Mouse (Mus musculus) limb, embryonic 14.5 days (tissue): ENCODE measurements around the gene Snapc1. TPM values are rescaled to one million over a fixed set of nuclear protein-coding genes. Genes with fewer than 3 reads are reported as not detected.

Source experiments
- ATAC-seq: fragments of 200-750 bp; cut with Nextera tagmentation; 2 replicates; pipeline ENCODE4 v1.8.0; 2017; ENCODE audit warnings: low read depth, moderate number of reproducible peaks, moderate TSS enrichment; ENCODE audit not compliant: low FRiP score
- DNase-seq: peaks from one replicate; pipeline ENCODE4 v3.0.0-alpha.2; 2015; ENCODE audit warnings: low spot score
- H3K27ac ChIP-seq: fragments of 300-500 bp; sonication (generic); replicated peaks from 2 replicates; pipeline ENCODE4 v1.5.1; 2014; ENCODE audit warnings: low read depth, mild to moderate bottlenecking, low read length, moderate library complexity, mixed read lengths
- H3K27me3 ChIP-seq: fragments of 300-500 bp; sonication (generic); 2 replicates; pipeline ENCODE4 v1.6.1; 2014; ENCODE audit warnings: low read length, mixed read lengths; ENCODE audit not compliant: control insufficient read depth, insufficient read depth
- H3K36me3 ChIP-seq: fragments of 300-500 bp; sonication (generic); 2 replicates; pipeline ENCODE4 v1.6.1; 2014; ENCODE audit warnings: mild to moderate bottlenecking, low read length, moderate library complexity, mixed read lengths; ENCODE audit not compliant: control insufficient read depth, insufficient read depth
- H3K4me1 ChIP-seq: fragments of 300-500 bp; sonication (generic); 2 replicates; pipeline ENCODE4 v1.6.1; 2014; ENCODE audit warnings: antibody characterized with exemption, low read length, mixed read lengths; ENCODE audit not compliant: control insufficient read depth, insufficient read depth
- H3K4me2 ChIP-seq: fragments of 300-500 bp; sonication (generic); replicated peaks from 2 replicates; pipeline ENCODE4 v1.6.1; 2014; ENCODE audit warnings: low read depth, mild to moderate bottlenecking, low read length, moderate library complexity; ENCODE audit not compliant: severe bottlenecking
- H3K4me3 ChIP-seq: fragments of 300-500 bp; sonication (generic); replicated peaks from 2 replicates; pipeline ENCODE4 v1.5.1; 2014; ENCODE audit warnings: low read length
- H3K9ac ChIP-seq: fragments of 300-500 bp; sonication (generic); 2 replicates; pipeline ENCODE4 v1.6.1; 2014; ENCODE audit warnings: mild to moderate bottlenecking, low read depth, low read length, moderate library complexity; ENCODE audit not compliant: severe bottlenecking
- H3K9me3 ChIP-seq: fragments of 300-500 bp; sonication (generic); 2 replicates; pipeline ENCODE4 v1.6.1; 2016; ENCODE audit warnings: low read length; ENCODE audit not compliant: control insufficient read depth
- POLR2A ChIP-seq: fragments of 200-500 bp; IDR thresholded peaks from 2 replicates; pipeline ENCODE4 v1.8.0; 2012; ENCODE audit warnings: inconsistent platforms, mild to moderate bottlenecking, moderate library complexity, borderline replicate concordance; ENCODE audit not compliant: insufficient read depth, insufficient read length; ENCODE audit errors: extremely low read depth
- WGBS: fragments of 180-500 bp; shearing (Covaris S2); extraction: QIAGEN DNeasy Blood & Tissue Kit; methylation state at CpG from one replicate; pipeline ENCODE4 v1.1.7; 2014; 5-methylcytosine and 5-hydroxymethylcytosine counted together
- polyA plus RNA-seq, 2 experiments: library from polyadenylated mRNA; depleted of rRNA in 1 of 2; stranded (reverse) in 1 of 2; unstranded in 1 of 2; fragments of >200 nt; fragmentation: Nextera tagmentation in 1 of 2; extraction: Ambion mirVana in 1 of 2; gene quantifications; 2 replicates each; pipeline versions ENCODE4 v1.2.1 to v1.2.3; 2012 to 2014

The Snapc1 gene
- polyA plus RNA-seq, 2 experiments: 17.2 to 21.6 TPM

DNA sequence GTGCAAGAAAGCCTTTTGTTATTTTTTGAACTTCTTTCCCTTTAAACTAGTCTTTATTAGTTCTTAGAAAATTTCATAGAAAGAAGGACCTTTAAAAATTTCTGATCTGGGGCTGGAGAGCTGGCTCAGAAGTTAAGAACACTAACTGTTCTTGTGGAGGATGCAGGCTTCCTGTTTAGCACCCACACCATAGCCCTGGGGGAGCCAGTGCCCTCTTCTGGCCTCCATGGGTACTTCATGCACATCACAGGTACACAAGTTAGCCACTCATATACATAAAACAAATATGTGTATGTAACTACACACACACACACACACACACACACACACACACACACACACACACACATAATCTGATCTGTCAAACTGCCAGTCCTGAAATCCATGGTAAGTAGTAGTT, 25.3 kb downstream of the Snapc1 start:
- no peak for ATAC-seq
- Histone ChIP-seq H3K27me3 (no peaks in the 10 kb centered on the region), H3K27ac (no peak overlapping the region), H3K9ac (no peak overlapping the region), H3K4me1 (no peaks in the 10 kb centered on the region), H3K9me3 (no peaks in the 10 kb centered on the region), H3K4me2 (no peak overlapping the region), H3K4me3 (no peak overlapping the region), H3K36me3 (peaks cover 12% of the 10 kb centered on the region)
- DNase-seq: no peak
- no peak for TF ChIP-seq POLR2A

DNA sequence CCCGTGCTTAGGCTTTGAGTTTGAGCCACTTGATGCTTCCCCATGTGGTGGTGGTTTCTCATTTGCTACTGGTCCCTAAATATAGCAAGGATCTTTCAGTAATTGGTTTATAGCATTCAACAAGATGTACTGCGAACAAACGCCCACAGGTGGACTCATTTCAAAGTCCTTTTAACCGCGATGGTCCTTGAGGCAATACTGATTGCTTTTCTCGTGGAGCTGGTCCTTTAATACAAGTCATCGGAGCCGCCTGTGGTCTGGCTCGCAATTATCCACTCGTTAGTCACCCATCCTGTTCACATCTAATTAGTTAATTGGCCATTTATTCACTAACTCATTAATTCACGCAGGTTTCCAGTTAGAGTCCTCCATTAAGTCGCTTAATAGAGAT, 32.6 kb downstream of the Snapc1 start:
- no peak for DNase-seq
- no peak overlapping the region for H3K27ac ChIP-seq
- peaks cover 17% of the 10 kb centered on the region; the same call in 1 of the 2 replicates for H3K27me3 ChIP-seq
- TF ChIP-seq POLR2A: no peak
- H3K4me1 ChIP-seq: peaks cover 5% of the 10 kb centered on the region
- no peak overlapping the region for H3K4me2 ChIP-seq
- ATAC-seq: no peak
- 37% methylated on average over 12 of the region's 12 CpGs for WGBS
- H3K36me3 ChIP-seq: no peaks in the 10 kb centered on the region
- H3K9ac ChIP-seq: no peak overlapping the region
- H3K4me3 ChIP-seq: peak overlapping the region; percentile 59; the same call in 1 of the 2 replicates
- no peaks in the 10 kb centered on the region for H3K9me3 ChIP-seq

DNA sequence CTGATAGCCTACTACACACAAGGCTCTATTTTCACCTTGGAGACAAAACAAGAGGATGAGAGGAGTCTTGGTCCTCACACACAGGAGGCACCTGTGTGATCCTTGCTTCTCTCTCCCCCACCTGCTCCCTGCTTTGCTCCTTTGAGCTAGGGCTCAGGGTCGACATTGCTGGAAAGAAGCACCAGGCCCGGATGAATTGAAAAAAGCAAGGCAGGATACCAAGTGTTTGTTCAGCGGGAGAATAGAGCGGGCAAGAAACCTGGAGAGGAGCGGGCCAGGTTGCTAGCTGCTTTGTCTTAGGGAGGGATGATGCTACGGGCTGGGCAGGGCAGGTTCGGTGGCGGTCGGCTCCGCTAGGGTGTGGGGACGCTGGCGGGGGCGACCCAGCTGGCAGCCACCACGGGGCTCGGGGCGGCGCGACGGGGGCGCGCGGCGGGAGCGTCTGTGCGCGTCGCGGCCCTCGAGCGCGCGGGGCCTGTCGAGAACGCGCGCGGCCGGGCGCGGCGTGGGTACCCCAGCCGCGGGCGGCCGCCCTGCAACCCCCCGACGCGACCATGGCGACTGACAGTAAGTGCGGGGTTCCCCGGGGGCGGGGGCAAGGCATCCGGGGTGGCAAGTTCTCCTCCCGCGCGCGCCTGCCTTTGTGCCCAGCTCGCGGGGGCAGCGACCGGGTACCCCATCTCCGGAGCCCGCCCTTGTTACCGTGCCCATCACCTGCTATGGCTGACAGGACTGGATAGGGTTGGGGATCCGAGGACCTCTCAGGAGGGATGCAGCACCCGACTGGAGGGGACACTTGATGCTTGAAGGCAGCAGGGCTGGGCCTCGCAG, 33.2 kb downstream of the Snapc1 start, which contains the start of gene Syt16:
Gene Syt16 (plus strand): TSS at position 365 of the 831 bp plus-strand sequence.
- ATAC-seq: 0 out of 2 replicates have a peak, but pooled peaks have one; percentile 30
- WGBS: 3% methylated on average over 31 of the region's 67 CpGs
- H3K4me1 ChIP-seq: peaks cover 5% of the 10 kb centered on the region
- TF ChIP-seq POLR2A: no peak
- H3K4me3 ChIP-seq: peak within 1 kb of the TSS; percentile 59
- peak within 1 kb of the TSS; percentile 78 for H3K9ac ChIP-seq
- H3K36me3 ChIP-seq: no peaks in the 10 kb centered on the region
- peak within 1 kb of the TSS; percentile 84 for H3K4me2 ChIP-seq
- peaks cover 17% of the 10 kb centered on the region; the same call in 1 of the 2 replicates for H3K27me3 ChIP-seq
- no peak for DNase-seq
- no peak within 1 kb of the TSS for H3K27ac ChIP-seq
- no peaks in the 10 kb centered on the region for H3K9me3 ChIP-seq

DNA sequence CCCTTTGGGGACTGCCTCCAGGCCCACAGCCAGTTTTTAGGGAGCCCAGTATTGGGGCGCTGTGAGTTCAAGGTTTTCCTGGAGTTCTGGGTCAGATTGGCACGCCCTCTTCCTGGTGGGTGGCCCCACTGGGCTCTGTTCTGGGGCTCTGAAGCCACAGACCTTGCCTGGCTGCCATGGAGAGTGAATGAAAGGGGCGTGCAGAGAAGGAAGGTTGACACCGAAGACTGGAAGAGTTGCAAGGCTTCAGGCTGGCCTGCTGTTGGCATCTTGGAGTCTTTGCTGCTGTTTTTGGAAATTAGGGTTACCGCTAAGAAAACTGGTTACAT, 33.8 kb downstream of the Snapc1 start:
- ATAC-seq: 0 out of 2 replicates have a peak, but pooled peaks have one; percentile 26
- Histone ChIP-seq H3K9ac (peak overlapping the region; percentile 78), H3K4me3 (peak overlapping the region; percentile 59), H3K27ac (no peak overlapping the region), H3K36me3 (no peaks in the 10 kb centered on the region), H3K9me3 (no peaks in the 10 kb centered on the region), H3K27me3 (peaks cover 17% of the 10 kb centered on the region; the same call in 1 of the 2 replicates), H3K4me2 (peak overlapping the region; percentile 84), H3K4me1 (peaks cover 5% of the 10 kb centered on the region)
- TF ChIP-seq POLR2A: no peak
- DNase-seq: no peak
- WGBS: 38% methylated on average over 5 of the region's 5 CpGs

DNA sequence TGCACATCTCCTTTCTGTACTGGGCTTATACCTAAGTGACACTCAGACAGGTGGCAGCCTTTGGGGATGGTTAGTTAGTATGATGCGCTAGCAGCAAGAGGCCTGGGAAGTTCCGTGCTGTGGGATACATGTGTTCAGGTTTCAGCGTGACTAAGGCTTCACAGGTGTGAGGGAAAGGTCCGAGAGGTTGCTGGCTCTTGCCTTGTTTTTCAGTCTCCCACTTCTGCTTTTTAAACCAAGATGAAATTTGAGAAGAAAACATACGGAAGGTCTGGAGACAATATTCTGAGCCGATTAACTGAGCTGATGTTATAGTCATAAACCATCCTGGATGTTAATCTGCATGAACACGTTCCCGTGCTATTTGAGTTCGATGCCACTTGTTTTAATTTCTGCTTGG, 38.2 kb downstream of the Snapc1 start:
- WGBS: 63% methylated on average over 9 of the region's 9 CpGs
- Histone ChIP-seq H3K27ac (no peak overlapping the region), H3K9me3 (no peaks in the 10 kb centered on the region), H3K4me2 (no peak overlapping the region), H3K4me3 (no peak overlapping the region), H3K36me3 (no peaks in the 10 kb centered on the region), H3K27me3 (0 out of 2 replicates have a peak, but pooled peaks cover 7% of the 10 kb centered on the region), H3K4me1 (peaks cover 5% of the 10 kb centered on the region), H3K9ac (no peak overlapping the region)
- DNase-seq (no peak), ATAC-seq (no peak)
- TF ChIP-seq POLR2A: no peak
